Comparison of ENCODE assay signal across 18 mouse cellular contexts in genomic region chrX:73344346-73344745, GRCm38 (mm10). TPM values are rescaled to one million over a fixed set of nuclear protein-coding genes. Genes with fewer than 3 reads are reported as not detected.
"Had no signal": no experiment of that assay in that cellular context is flagged by ENCODE, and none has a peak within 500 bp of the region (broad histone marks: within the 10 kb centered on the region; RNA-seq: fewer than 3 reads in every experiment).

No protein-coding gene starts in this region.

- H3K4me3 ChIP-seq: limb, embryonic 12.5 days; midbrain, embryonic 12.5 days; stomach, embryonic 15.5 days had no signal

- DNase-seq: layer of hippocampus, adult 9-11 months; liver; lung, adult 18-20 months; right cerebral cortex, postnatal 14 days; thymus, adult 2 months; thymus, postnatal 36 days had no signal

- H3K36me3 ChIP-seq: midbrain, embryonic 12.5 days; stomach, embryonic 15.5 days had no signal

- H3K9me3 ChIP-seq: limb, embryonic 12.5 days; midbrain, embryonic 12.5 days; stomach, embryonic 15.5 days had no signal

- ATAC-seq: midbrain, embryonic 16.5 days had no signal

- H3K27ac ChIP-seq: kidney, postnatal 0 days; limb, embryonic 12.5 days; liver, embryonic 14.5 days; midbrain, embryonic 12.5 days; stomach, embryonic 15.5 days had no signal

- H3K27me3 ChIP-seq: midbrain, embryonic 12.5 days; stomach, embryonic 15.5 days had no signal

- H3K4me1 ChIP-seq: stomach, embryonic 15.5 days had no signal

- H3K9ac ChIP-seq: limb, embryonic 12.5 days; liver, embryonic 14.5 days; midbrain, embryonic 12.5 days; stomach, embryonic 15.5 days had no signal

RNA-seq across cellular contexts. Expression of gene Gm45015, which starts 7.7 kb away (rescaled TPM):
- total RNA-seq: layer of hippocampus, adult 18-20 months; left cerebral cortex, postnatal 36 days; megakaryocyte-erythroid progenitor cell, adult 5-6 weeks had no signal
- polyA plus RNA-seq: kidney, postnatal 0 days; limb, embryonic 12.5 days; liver, embryonic 14.5 days; lung, embryonic 16.5 days; midbrain, embryonic 12.5 days; midbrain, embryonic 16.5 days; neural tube, embryonic 14.5 days; spleen, adult 2 months; stomach, embryonic 15.5 days; thymus, adult 2 months had no signal

RNA-seq across cellular contexts. Expression of gene Xlr5a, which starts 51.6 kb away (rescaled TPM):
- total RNA-seq: layer of hippocampus, adult 18-20 months; left cerebral cortex, postnatal 36 days; megakaryocyte-erythroid progenitor cell, adult 5-6 weeks had no signal
- polyA plus RNA-seq: limb, embryonic 12.5 days; liver, embryonic 14.5 days; midbrain, embryonic 16.5 days; neural tube, embryonic 14.5 days; spleen, adult 2 months; stomach, embryonic 15.5 days had no signal

RNA-seq across cellular contexts. Expression of gene Xlr5c, which starts 51.6 kb away (rescaled TPM):
- total RNA-seq: layer of hippocampus, adult 18-20 months; left cerebral cortex, postnatal 36 days; megakaryocyte-erythroid progenitor cell, adult 5-6 weeks had no signal
- polyA plus RNA-seq: limb, embryonic 12.5 days; liver, embryonic 14.5 days; lung, embryonic 16.5 days; midbrain, embryonic 12.5 days; midbrain, embryonic 16.5 days; neural tube, embryonic 14.5 days; spleen, adult 2 months; stomach, embryonic 15.5 days; thymus, adult 2 months had no signal

RNA-seq across cellular contexts. Expression of gene Gm18336, which starts 54.2 kb away (rescaled TPM):
- total RNA-seq: layer of hippocampus, adult 18-20 months; left cerebral cortex, postnatal 36 days; megakaryocyte-erythroid progenitor cell, adult 5-6 weeks had no signal
- polyA plus RNA-seq: kidney, postnatal 0 days; limb, embryonic 12.5 days; liver, embryonic 14.5 days; lung, embryonic 16.5 days; midbrain, embryonic 12.5 days; neural tube, embryonic 14.5 days; spleen, adult 2 months; stomach, embryonic 15.5 days; thymus, adult 2 months had no signal
